Mouse (Mus musculus): Measurements from ENCODE around the gene Olfr53. TPM values are rescaled to one million over a fixed set of nuclear protein-coding genes. Genes with fewer than 3 reads are reported as not detected.
"Not testable (repeated sequence)": the region's sequence is repeated elsewhere in the genome, so short reads cannot be mapped to it uniquely, and the experiment has no call there.

Olfr53 gene
- polyA plus RNA-seq (2015; fragmentation: Nextera tagmentation; extraction: Ambion mirVana) = not detected in 2 replicates

- no peaks in the 10 kb centered on the region for H3K9me3 ChIP-seq (replicated peaks)
- H3K4me2 ChIP-seq = no peak within 1 kb of the TSS
- H3K4me1 ChIP-seq (replicated peaks) = no peaks in the 10 kb centered on the region
- H3K27me3 ChIP-seq = no peaks in the 10 kb centered on the region
- no peak within 1 kb of the TSS for H3K4me3 ChIP-seq
- WGBS = 73% methylated on average over 1 of the region's 1 CpGs
- no peaks in the 10 kb centered on the region for H3K36me3 ChIP-seq
- H3K27ac ChIP-seq = no peak within 1 kb of the TSS
- no peak for ATAC-seq (replicated peaks; ENCODE audit: insufficient number of reproducible peaks, insufficient read depth, low FRiP score, low read depth)
- H3K9ac ChIP-seq = no peak within 1 kb of the TSS
These were observed at the start of gene Olfr53 for GRCm38 (mm10) chr7:140646152-140646551. Gene Olfr53, plus strand, starts transcription at chr7:140646452.

- not testable (repeated sequence) for H3K4me3 ChIP-seq; H3K9ac ChIP-seq; H3K27me3 ChIP-seq; H3K36me3 ChIP-seq; H3K4me1 ChIP-seq (replicated peaks); H3K27ac ChIP-seq; ATAC-seq (replicated peaks; ENCODE audit: insufficient number of reproducible peaks, insufficient read depth, low FRiP score, low read depth); H3K4me2 ChIP-seq; H3K9me3 ChIP-seq (replicated peaks)
- 63% methylated on average over 2 of the region's 2 CpGs for WGBS
These were observed 45.3 kb upstream of the Olfr53 start, which contains the start of gene Olfr46 for GRCm38 (mm10) chr7:140600969-140601368. Gene Olfr46, plus strand, starts transcription at chr7:140601269.

GRCm38 (mm10) chr7:140628670-140629069, 17.6 kb upstream of the Olfr53 start, which contains the start of gene Olfr61:
Gene Olfr61, plus strand, starts transcription at chr7:140628970.
- H3K36me3 ChIP-seq; H3K9ac ChIP-seq; H3K9me3 ChIP-seq (replicated peaks); ATAC-seq (replicated peaks; ENCODE audit: insufficient number of reproducible peaks, insufficient read depth, low FRiP score, low read depth); H3K27ac ChIP-seq; H3K4me1 ChIP-seq (replicated peaks); H3K4me2 ChIP-seq; H3K27me3 ChIP-seq; H3K4me3 ChIP-seq: not testable (repeated sequence)
- 65% methylated on average over 3 of the region's 3 CpGs for WGBS

- Histone ChIP-seq H3K27me3 (no peaks in the 10 kb centered on the region), H3K36me3 (no peaks in the 10 kb centered on the region), H3K4me2 (no peak overlapping the region), H3K9ac (no peak overlapping the region), H3K4me3 (no peak overlapping the region), H3K27ac (no peak overlapping the region), H3K4me1 (replicated peaks) (no peaks in the 10 kb centered on the region), H3K9me3 (replicated peaks) (no peaks in the 10 kb centered on the region)
- no peak for ATAC-seq (replicated peaks; ENCODE audit: insufficient number of reproducible peaks, insufficient read depth, low FRiP score, low read depth)
- 47% methylated on average over 1 of the region's 1 CpGs for WGBS
These were observed 15.7 kb upstream of the Olfr53 start for GRCm38 (mm10) chr7:140630559-140630958.

- H3K4me2 ChIP-seq = no peak within 1 kb of the TSS
- 58% methylated on average over 4 of the region's 4 CpGs for WGBS
- H3K4me1 ChIP-seq (replicated peaks) = no peaks in the 10 kb centered on the region
- no peak for ATAC-seq (replicated peaks; ENCODE audit: insufficient number of reproducible peaks, insufficient read depth, low FRiP score, low read depth)
- no peak within 1 kb of the TSS for H3K27ac ChIP-seq
- no peaks in the 10 kb centered on the region for H3K36me3 ChIP-seq
- H3K4me3 ChIP-seq = no peak within 1 kb of the TSS
- H3K9me3 ChIP-seq (replicated peaks) = no peaks in the 10 kb centered on the region
- no peak within 1 kb of the TSS for H3K9ac ChIP-seq
- no peaks in the 10 kb centered on the region for H3K27me3 ChIP-seq
These were observed 13.4 kb downstream of the Olfr53 start, which contains the start of gene Olfr539 for GRCm38 (mm10) chr7:140659630-140660029. Gene Olfr539, plus strand, starts transcription at chr7:140659930.

GRCm38 (mm10) chr7:140670693-140671092, 24.4 kb downstream of the Olfr53 start:
- not testable (repeated sequence) for H3K9me3 ChIP-seq (replicated peaks); H3K27me3 ChIP-seq; H3K9ac ChIP-seq; H3K27ac ChIP-seq; H3K4me3 ChIP-seq; H3K36me3 ChIP-seq; H3K4me1 ChIP-seq (replicated peaks); ATAC-seq (replicated peaks; ENCODE audit: insufficient number of reproducible peaks, insufficient read depth, low FRiP score, low read depth); H3K4me2 ChIP-seq
- 74% methylated on average over 3 of the region's 3 CpGs for WGBS

- Histone ChIP-seq H3K27me3 (no peaks in the 10 kb centered on the region), H3K9ac (no peak overlapping the region), H3K9me3 (replicated peaks) (0 out of 2 replicates have a peak, but pooled peaks cover 3% of the 10 kb centered on the region), H3K4me3 (no peak overlapping the region), H3K4me2 (peak overlapping the region; percentile 39), H3K27ac (no peak overlapping the region), H3K4me1 (replicated peaks) (no peaks in the 10 kb centered on the region), H3K36me3 (no peaks in the 10 kb centered on the region)
- WGBS = under 1% methylated on average over 6 of the region's 6 CpGs
- ATAC-seq (replicated peaks; ENCODE audit: insufficient number of reproducible peaks, insufficient read depth, low FRiP score, low read depth) = no peak
These were observed 29.6 kb downstream of the Olfr53 start for GRCm38 (mm10) chr7:140675863-140676262.

- H3K27me3 ChIP-seq; H3K36me3 ChIP-seq; H3K4me2 ChIP-seq; H3K9ac ChIP-seq; H3K9me3 ChIP-seq (replicated peaks); ATAC-seq (replicated peaks; ENCODE audit: insufficient number of reproducible peaks, insufficient read depth, low FRiP score, low read depth); H3K4me3 ChIP-seq; H3K27ac ChIP-seq; H3K4me1 ChIP-seq (replicated peaks): not testable (repeated sequence)
- 62% methylated on average over 4 of the region's 4 CpGs for WGBS
These were observed 33.3 kb downstream of the Olfr53 start for GRCm38 (mm10) chr7:140679591-140679990.

GRCm38 (mm10) chr7:140681651-140682050, 35.4 kb downstream of the Olfr53 start, which contains the start of gene Olfr45:
Gene Olfr45, plus strand, starts transcription at chr7:140681951.
- no peak within 1 kb of the TSS for H3K9ac ChIP-seq
- H3K36me3 ChIP-seq = no peaks in the 10 kb centered on the region
- 82% methylated on average over 1 of the region's 1 CpGs for WGBS
- no peak within 1 kb of the TSS for H3K4me3 ChIP-seq
- no peaks in the 10 kb centered on the region for H3K4me1 ChIP-seq (replicated peaks)
- no peak for ATAC-seq (replicated peaks; ENCODE audit: insufficient number of reproducible peaks, insufficient read depth, low FRiP score, low read depth)
- no peak within 1 kb of the TSS for H3K4me2 ChIP-seq
- 0 out of 2 replicates have a peak, but pooled peaks cover 3% of the 10 kb centered on the region for H3K9me3 ChIP-seq (replicated peaks)
- no peaks in the 10 kb centered on the region for H3K27me3 ChIP-seq
- H3K27ac ChIP-seq = no peak within 1 kb of the TSS

- H3K4me1 ChIP-seq (replicated peaks) = no peaks in the 10 kb centered on the region
- no peaks in the 10 kb centered on the region for H3K27me3 ChIP-seq
- H3K9ac ChIP-seq = no peak within 1 kb of the TSS
- H3K4me2 ChIP-seq = no peak within 1 kb of the TSS
- no peaks in the 10 kb centered on the region for H3K36me3 ChIP-seq
- H3K27ac ChIP-seq = no peak within 1 kb of the TSS
- H3K4me3 ChIP-seq = no peak within 1 kb of the TSS
- H3K9me3 ChIP-seq (replicated peaks) = no peaks in the 10 kb centered on the region
- no peak for ATAC-seq (replicated peaks; ENCODE audit: insufficient number of reproducible peaks, insufficient read depth, low FRiP score, low read depth)
These were observed 50.7 kb downstream of the Olfr53 start, which contains the start of gene Olfr541 for GRCm38 (mm10) chr7:140696967-140697366. Gene Olfr541, plus strand, starts transcription at chr7:140697267.

Measured in heart, embryonic 15.5 days (tissue).